Mouse (Mus musculus) limb, embryonic 11.5 days (tissue): ENCODE measurements around the gene Stmnd1. TPM values are rescaled to one million over a fixed set of nuclear protein-coding genes. Genes with fewer than 3 reads are reported as not detected.
A peak's percentile ranks its signal among the peaks of the same experiment; 100 is the strongest.

Experiments used
- ATAC-seq: fragments of 200-750 bp; cut with Nextera tagmentation; 2 replicates; pipeline ENCODE4 v1.8.0; 2017; ENCODE audit warnings: low read depth; ENCODE audit not compliant: insufficient number of reproducible peaks, low FRiP score, low TSS enrichment
- DNase-seq: peaks from one replicate; pipeline ENCODE4 v3.0.0-alpha.2; 2015; ENCODE audit warnings: low spot score
- H3K27ac ChIP-seq: fragments of 300-500 bp; sonication (generic); replicated peaks from 2 replicates; pipeline ENCODE4 v1.5.1; 2014; ENCODE audit warnings: low read depth, mild to moderate bottlenecking, low read length
- H3K27me3 ChIP-seq: fragments of 300-500 bp; sonication (generic); 2 replicates; pipeline ENCODE4 v1.6.1; 2014; ENCODE audit warnings: mild to moderate bottlenecking, low read length, mixed read lengths; ENCODE audit not compliant: control insufficient read depth, insufficient read depth
- H3K36me3 ChIP-seq: fragments of 300-500 bp; sonication (generic); 2 replicates; pipeline ENCODE4 v1.6.1; 2014; ENCODE audit warnings: mild to moderate bottlenecking, low read length, moderate library complexity, mixed read lengths; ENCODE audit not compliant: control insufficient read depth, insufficient read depth
- H3K4me1 ChIP-seq: fragments of 300-500 bp; sonication (generic); 2 replicates; pipeline ENCODE4 v1.6.1; 2014; ENCODE audit warnings: low read length, mixed read lengths; ENCODE audit not compliant: control insufficient read depth, insufficient read depth
- H3K4me2 ChIP-seq: fragments of 300-500 bp; sonication (generic); 2 replicates; pipeline ENCODE4 v1.6.1; 2014; ENCODE audit warnings: low read depth, mild to moderate bottlenecking, moderate library complexity; ENCODE audit not compliant: severe bottlenecking
- H3K4me3 ChIP-seq: fragments of 300-500 bp; sonication (generic); 2 replicates; pipeline ENCODE4 v1.5.1; 2014; ENCODE audit warnings: low read depth, low read length
- H3K9ac ChIP-seq: fragments of 300-500 bp; sonication (generic); 2 replicates; pipeline ENCODE4 v1.6.1; 2014; ENCODE audit warnings: mild to moderate bottlenecking, low read length
- H3K9me3 ChIP-seq: fragments of 300-500 bp; sonication (generic); 2 replicates; pipeline ENCODE4 v1.6.1; 2016; ENCODE audit warnings: low read length; ENCODE audit not compliant: control insufficient read depth
- WGBS: fragments of 180-500 bp; shearing (Covaris S2); extraction: QIAGEN DNeasy Blood & Tissue Kit; methylation state at CpG from one replicate; pipeline ENCODE4 v1.1.7; 2014; 5-methylcytosine and 5-hydroxymethylcytosine counted together
- polyA plus RNA-seq: library from polyadenylated mRNA; unstranded; fragments of >200 nt; fragmentation: Nextera tagmentation; extraction: Ambion mirVana; gene quantifications from 2 replicates; pipeline ENCODE4 v1.2.1, GENCODE M21; 2014

The Stmnd1 gene
- polyA plus RNA-seq, 1 experiment from 2014 or later, result not detected

- no peaks in the 10 kb centered on the region for H3K36me3 ChIP-seq
- H3K27me3 ChIP-seq, result no peaks in the 10 kb centered on the region
- DNase-seq (no peak), ATAC-seq (no peak)
- no peaks in the 10 kb centered on the region for H3K4me1 ChIP-seq
- H3K9me3 ChIP-seq, result no peaks in the 10 kb centered on the region
- H3K4me3 ChIP-seq, result no peak overlapping the region
- H3K4me2 ChIP-seq, result no peak overlapping the region
- 88% methylated on average over 3 of the region's 3 CpGs for whole genome bisulfite sequencing
- H3K9ac ChIP-seq, result no peak overlapping the region
- H3K27ac ChIP-seq, result no peak overlapping the region
Measured at GRCm38 (mm10) chr13:46253753-46254152, 19.8 kb upstream of the Stmnd1 start.

GRCm38 (mm10) chr13:46254171-46254570, 19.4 kb upstream of the Stmnd1 start:
- DNase-seq (no peak), ATAC-seq (no peak)
- H3K36me3 ChIP-seq, result no peaks in the 10 kb centered on the region
- no peak overlapping the region for H3K4me3 ChIP-seq
- no peak overlapping the region for H3K9ac ChIP-seq
- H3K4me1 ChIP-seq, result no peaks in the 10 kb centered on the region
- H3K27me3 ChIP-seq, result no peaks in the 10 kb centered on the region
- no peak overlapping the region for H3K27ac ChIP-seq
- no peak overlapping the region for H3K4me2 ChIP-seq
- 87% methylated on average over 5 of the region's 5 CpGs for WGBS
- no peaks in the 10 kb centered on the region for H3K9me3 ChIP-seq

GRCm38 (mm10) chr13:46255616-46256015, 17.9 kb upstream of the Stmnd1 start:
- no peaks in the 10 kb centered on the region for H3K27me3 ChIP-seq
- H3K4me3 ChIP-seq, result no peak overlapping the region
- no peaks in the 10 kb centered on the region for H3K9me3 ChIP-seq
- ATAC-seq (no peak), DNase-seq (no peak)
- 84% methylated on average over 6 of the region's 6 CpGs for WGBS
- H3K27ac ChIP-seq, result no peak overlapping the region
- no peak overlapping the region for H3K9ac ChIP-seq
- H3K4me1 ChIP-seq, result no peaks in the 10 kb centered on the region
- no peaks in the 10 kb centered on the region for H3K36me3 ChIP-seq
- H3K4me2 ChIP-seq, result no peak overlapping the region

- ATAC-seq (no peak), DNase-seq (peak; percentile 79)
- no peak overlapping the region for H3K4me2 ChIP-seq
- no peaks in the 10 kb centered on the region for H3K36me3 ChIP-seq
- no peak overlapping the region for H3K27ac ChIP-seq
- 7% methylated on average over 4 of the region's 4 CpGs for WGBS
- no peaks in the 10 kb centered on the region for H3K27me3 ChIP-seq
- H3K4me3 ChIP-seq, result no peak overlapping the region
- H3K4me1 ChIP-seq, result no peaks in the 10 kb centered on the region
- H3K9ac ChIP-seq, result no peak overlapping the region
- H3K9me3 ChIP-seq, result no peaks in the 10 kb centered on the region
Measured at GRCm38 (mm10) chr13:46257847-46258246, 15.7 kb upstream of the Stmnd1 start.

- Histone ChIP-seq H3K4me3 (no peak overlapping the region), H3K27me3 (no peaks in the 10 kb centered on the region), H3K4me1 (no peaks in the 10 kb centered on the region), H3K27ac (no peak overlapping the region), H3K9ac (no peak overlapping the region), H3K36me3 (no peaks in the 10 kb centered on the region), H3K9me3 (no peaks in the 10 kb centered on the region), H3K4me2 (no peak overlapping the region)
- no peak for DNase-seq
- no peak for ATAC-seq
- 70% methylated on average over 4 of the region's 4 CpGs for WGBS
Measured at GRCm38 (mm10) chr13:46259526-46259925, 14.0 kb upstream of the Stmnd1 start.

- H3K9ac ChIP-seq, result no peak overlapping the region
- H3K4me1 ChIP-seq, result no peaks in the 10 kb centered on the region
- no peak overlapping the region for H3K4me3 ChIP-seq
- no peak for DNase-seq
- H3K27me3 ChIP-seq, result no peaks in the 10 kb centered on the region
- no peak overlapping the region for H3K4me2 ChIP-seq
- 67% methylated on average over 3 of the region's 3 CpGs for WGBS
- H3K27ac ChIP-seq, result no peak overlapping the region
- no peaks in the 10 kb centered on the region for H3K9me3 ChIP-seq
- H3K36me3 ChIP-seq, result no peaks in the 10 kb centered on the region
- no peak for ATAC-seq
Measured at GRCm38 (mm10) chr13:46261244-46261643, 12.3 kb upstream of the Stmnd1 start.

GRCm38 (mm10) chr13:46267783-46268182, 5.7 kb upstream of the Stmnd1 start:
- Histone ChIP-seq H3K9ac (no peak overlapping the region), H3K9me3 (no peaks in the 10 kb centered on the region), H3K36me3 (no peaks in the 10 kb centered on the region), H3K27me3 (no peaks in the 10 kb centered on the region), H3K4me1 (no peaks in the 10 kb centered on the region; the same call in 1 of the 2 replicates), H3K4me3 (no peak overlapping the region), H3K27ac (no peak overlapping the region), H3K4me2 (no peak overlapping the region)
- no peak for DNase-seq
- ATAC-seq, result no peak

GRCm38 (mm10) chr13:46268341-46268740, 5.2 kb upstream of the Stmnd1 start:
- no peak overlapping the region for H3K9ac ChIP-seq
- DNase-seq (no peak), ATAC-seq (no peak)
- no peak overlapping the region for H3K27ac ChIP-seq
- no peaks in the 10 kb centered on the region for H3K9me3 ChIP-seq
- 53% methylated on average over 3 of the region's 3 CpGs for WGBS
- no peak overlapping the region for H3K4me3 ChIP-seq
- H3K4me2 ChIP-seq, result no peak overlapping the region
- peaks cover 5% of the 10 kb centered on the region; the same call in 1 of the 2 replicates for H3K4me1 ChIP-seq
- H3K36me3 ChIP-seq, result no peaks in the 10 kb centered on the region
- H3K27me3 ChIP-seq, result no peaks in the 10 kb centered on the region

- Histone ChIP-seq H3K36me3 (no peaks in the 10 kb centered on the region), H3K4me2 (no peak overlapping the region), H3K4me3 (no peak overlapping the region), H3K27me3 (no peaks in the 10 kb centered on the region), H3K9me3 (no peaks in the 10 kb centered on the region), H3K27ac (no peak overlapping the region), H3K4me1 (peaks cover 5% of the 10 kb centered on the region; the same call in 1 of the 2 replicates), H3K9ac (no peak overlapping the region)
- ATAC-seq, result no peak
- DNase-seq, result peak; percentile 26
- 62% methylated on average over 7 of the region's 7 CpGs for WGBS
Measured at GRCm38 (mm10) chr13:46268815-46269445, 4.6 kb upstream of the Stmnd1 start.
